In genomic region chr17:69495531-69495930, GRCm38 (mm10) we compare ENCODE assay signal across 15 mouse cellular contexts. TPM values are rescaled to one million over a fixed set of nuclear protein-coding genes. Genes with fewer than 3 reads are reported as not detected.
DNase-seq lines count a peak whose midpoint lies in the region; ATAC-seq and TF ChIP-seq lines count a peak whose summit lies in the region.
"Had no signal": no experiment of that assay in that cellular context is flagged by ENCODE, and none has a peak within 500 bp of the region (broad histone marks: within the 10 kb centered on the region; RNA-seq: fewer than 3 reads in every experiment).

No protein-coding gene starts in this region.

- H3K27me3 ChIP-seq in midbrain, postnatal 0 days (ENCODE audit: insufficient read depth, low read length), result no peaks in the 10 kb centered on the region
- no peaks in the 10 kb centered on the region for H3K27me3 ChIP-seq in midbrain, embryonic 16.5 days (ENCODE audit: control insufficient read depth, insufficient read depth, low read depth, low read length)
- H3K27me3 ChIP-seq in hindbrain, embryonic 10.5 days (ENCODE audit: insufficient read depth, poor library complexity, severe bottlenecking), result no peaks in the 10 kb centered on the region
- H3K27me3 ChIP-seq: lung, embryonic 15.5 days had no signal

- H3K4me1 ChIP-seq in midbrain, postnatal 0 days (ENCODE audit: insufficient read depth, low read length), result no peaks in the 10 kb centered on the region
- no peaks in the 10 kb centered on the region for H3K4me1 ChIP-seq in midbrain, embryonic 16.5 days (ENCODE audit: control insufficient read depth, insufficient read depth, low read length)
- peaks cover 5% of the 10 kb centered on the region; the same call in 1 of the 2 replicates for H3K4me1 ChIP-seq in hindbrain, embryonic 10.5 days (replicated peaks)
- H3K4me1 ChIP-seq: lung, embryonic 15.5 days had no signal

- intact Hi-C loops in gastrocnemius, adult 2 months (cut with DNase I), result no loop called here
- intact Hi-C loops in gastrocnemius, postnatal 36 days (cut with DNase I), result no loop called here

- no peak overlapping the region for H3K27ac ChIP-seq in gastrocnemius, adult 2 months
- no peak overlapping the region for H3K27ac ChIP-seq in midbrain, postnatal 0 days (ENCODE audit: low read depth, low read length)
- H3K27ac ChIP-seq in midbrain, embryonic 16.5 days (ENCODE audit: low read length), result no peak overlapping the region
- no peak overlapping the region for H3K27ac ChIP-seq in hindbrain, embryonic 10.5 days
- H3K27ac ChIP-seq: lung, embryonic 15.5 days had no signal

- 0 out of 2 replicates have a peak, but pooled peaks have one; percentile 1 for TF ChIP-seq CTCF in gastrocnemius, adult 2 months (IDR thresholded peaks at IDR 0.05)
- peak; percentile 36 for TF ChIP-seq CTCF in midbrain, postnatal 0 days (IDR thresholded peaks at IDR 0.05)

- DNase-seq in gastrocnemius, adult 2 months, result no peak
- DNase-seq in gastrocnemius, postnatal 36 days, result no peak
- DNase-seq in midbrain, postnatal 0 days (ENCODE audit: low spot score), result peak; percentile 16
- peak; percentile 60 for DNase-seq in ZHBTc4 (ENCODE audit: low read depth, low spot score)
- DNase-seq in thymus, postnatal 4 days, result peak; percentile 19
- no peak for DNase-seq in urinary bladder, postnatal 25 days (ENCODE audit: low spot score)
- DNase-seq in hindbrain, embryonic 10.5 days (ENCODE audit: low spot score), result no peak
- DNase-seq: cerebellum, adult 8-10 months; midbrain, embryonic 14.5 days; spleen, adult 18-20 months had no signal

- no peak overlapping the region for H3K9ac ChIP-seq in midbrain, postnatal 0 days (replicated peaks; ENCODE audit: low read length, poor library complexity, severe bottlenecking)
- H3K9ac ChIP-seq in midbrain, embryonic 16.5 days (ENCODE audit: low read depth, low read length), result no peak overlapping the region
- H3K9ac ChIP-seq: lung, embryonic 15.5 days had no signal

- no peaks in the 10 kb centered on the region for H3K9me3 ChIP-seq in midbrain, postnatal 0 days (ENCODE audit: low read length)
- no peaks in the 10 kb centered on the region for H3K9me3 ChIP-seq in midbrain, embryonic 16.5 days (replicated peaks; ENCODE audit: control insufficient read depth, low read length, poor library complexity, severe bottlenecking)
- H3K9me3 ChIP-seq in hindbrain, embryonic 10.5 days, result no peaks in the 10 kb centered on the region
- H3K9me3 ChIP-seq: lung, embryonic 15.5 days had no signal

- no peaks in the 10 kb centered on the region for H3K36me3 ChIP-seq in midbrain, postnatal 0 days (ENCODE audit: insufficient read depth, low read length)
- no peaks in the 10 kb centered on the region for H3K36me3 ChIP-seq in midbrain, embryonic 16.5 days (ENCODE audit: control insufficient read depth, insufficient read depth, low read length)
- H3K36me3 ChIP-seq in hindbrain, embryonic 10.5 days, result no peaks in the 10 kb centered on the region
- H3K36me3 ChIP-seq: lung, embryonic 15.5 days had no signal

- H3K4me3 ChIP-seq in gastrocnemius, adult 2 months, result no peak overlapping the region
- no peak overlapping the region for H3K4me3 ChIP-seq in midbrain, postnatal 0 days (ENCODE audit: low read depth, low read length)
- H3K4me3 ChIP-seq in midbrain, embryonic 16.5 days (ENCODE audit: low read depth, low read length), result no peak overlapping the region
- H3K4me3 ChIP-seq in hindbrain, embryonic 10.5 days, result no peak overlapping the region
- H3K4me3 ChIP-seq: erythroblast, embryonic 14.5 days; lung, embryonic 15.5 days had no signal

- 40% methylated on average over 2 of the region's 2 CpGs for WGBS in midbrain, postnatal 0 days
- WGBS in midbrain, embryonic 16.5 days, result 48% methylated on average over 2 of the region's 2 CpGs
- 52% methylated on average over 2 of the region's 2 CpGs for WGBS in hindbrain, embryonic 10.5 days

- no peak overlapping the region for H3K4me2 ChIP-seq in midbrain, postnatal 0 days (ENCODE audit: low read depth, low read length, poor library complexity, severe bottlenecking)
- H3K4me2 ChIP-seq in midbrain, embryonic 16.5 days (ENCODE audit: low read length), result no peak overlapping the region
- H3K4me2 ChIP-seq: heart, embryonic 11.5 days; lung, embryonic 15.5 days had no signal

- no peak for ATAC-seq in midbrain, postnatal 0 days (ENCODE audit: low FRiP score)
- ATAC-seq in midbrain, embryonic 16.5 days, result no peak
- ATAC-seq: hindbrain, embryonic 16.5 days had no signal

RNA-seq across cellular contexts. Expression of gene Akain1, which starts 56.4 kb away (rescaled TPM):
- total RNA-seq in gastrocnemius, adult 2 months (2021), result not detected
- total RNA-seq in gastrocnemius, postnatal 36 days (2021), result not detected
- 0.28 and 0.55 TPM in 2 replicates for total RNA-seq in midbrain, postnatal 0 days (2014; rRNA removed)
- 0.53 TPM in 2 replicates for polyA plus RNA-seq in midbrain, postnatal 0 days (2015; fragmentation: Nextera tagmentation; extraction: Ambion mirVana)
- 0.40 and 0.75 TPM in 2 replicates for polyA plus RNA-seq in midbrain, embryonic 16.5 days (2015; fragmentation: Nextera tagmentation; extraction: Ambion mirVana)
- polyA plus RNA-seq in hindbrain, embryonic 10.5 days (2016; fragmentation: Nextera tagmentation; extraction: Ambion mirVana), result 0.08 TPM in 1 of 2 replicates, not detected in the other
- polyA plus RNA-seq: erythroblast, embryonic 14.5 days; heart, embryonic 11.5 days; lung, embryonic 15.5 days had no signal

Comparison
In these comparisons a context has a peak if more than half of its experiments do, and no peak if none do; other contexts are left out.
1. DNase-seq: peak in midbrain, postnatal 0 days (single experiment), ZHBTc4 (single experiment) and thymus, postnatal 4 days (single experiment); none in gastrocnemius, adult 2 months (single experiment), gastrocnemius, postnatal 36 days (0 of 2), urinary bladder, postnatal 25 days (single experiment) and hindbrain, embryonic 10.5 days (single experiment).